Mouse (Mus musculus): ENCODE data around the gene Mid1.
"Not testable (repeated sequence)": the region's sequence is repeated elsewhere in the genome, so short reads cannot be mapped to it uniquely, and the experiment has no call there.

DNA sequence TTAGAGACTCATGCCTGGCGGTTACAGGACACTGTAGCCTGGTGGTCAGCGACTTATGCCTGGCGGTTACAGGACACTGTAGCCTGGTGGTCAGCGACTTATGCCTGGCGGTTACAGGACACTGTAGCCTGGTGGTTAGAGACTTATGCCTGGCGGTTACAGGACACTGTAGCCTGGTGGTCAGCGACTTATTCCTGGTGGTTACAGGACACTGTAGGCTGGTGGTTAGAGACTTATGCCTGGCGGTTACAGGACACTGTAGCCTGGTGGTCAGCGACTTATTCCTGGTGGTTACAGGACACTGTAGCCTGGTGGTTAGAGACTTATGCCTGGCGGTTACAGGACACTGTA lies 326.5 kb downstream of the Mid1 start:
- not testable (repeated sequence) for TF ChIP-seq CTCF (IDR thresholded peaks at IDR 0.05; ENCODE audit: low read depth); EP300 (optimal IDR thresholded peaks at IDR 0.05)

All from stomach, postnatal 0 days (tissue).